Mouse (Mus musculus): Measurements from ENCODE around the gene Rab38.

Rab38 gene

GRCm38 (mm10) chr7:88527100-88527671 is 97.1 kb downstream of the Rab38 start:
- DNase-seq (ENCODE audit: low spot score in 2 of 2), result no peak

GRCm38 (mm10) chr7:88536127-88536531 is 106.1 kb downstream of the Rab38 start:
- DNase-seq (ENCODE audit: low spot score in 2 of 2), result no peak

- no peak for DNase-seq (ENCODE audit: low spot score in 2 of 2)
Observed at GRCm38 (mm10) chr7:88536743-88537142, 106.7 kb downstream of the Rab38 start.
